In the genomic region with DNA sequence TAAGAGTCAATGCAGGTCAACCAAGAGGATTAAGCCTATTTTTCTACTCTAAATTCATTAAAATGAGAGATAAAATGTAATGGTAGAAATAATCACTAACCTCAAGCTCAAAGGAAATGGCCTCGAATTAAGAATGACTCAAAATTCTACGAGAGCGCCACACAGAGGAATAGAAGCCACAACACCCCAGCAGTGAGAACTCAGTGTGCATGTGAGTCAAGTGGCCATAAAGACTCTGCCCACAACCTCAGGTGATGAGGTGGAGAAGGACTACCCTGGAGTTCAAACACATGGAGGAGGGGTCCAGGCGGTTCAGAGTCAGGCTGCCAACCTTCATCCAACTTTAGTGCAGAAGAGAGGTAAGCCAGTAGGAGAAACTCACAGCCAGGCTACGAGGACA, we compare ENCODE assay signal across 21 mouse cellular contexts.
"Had no signal": no experiment of that assay in that cellular context is flagged by ENCODE, and none has a peak within 500 bp of the region (broad histone marks: within the 10 kb centered on the region; RNA-seq: fewer than 3 reads in every experiment).

No protein-coding gene starts in this region.

- H3K9me3 ChIP-seq: kidney, embryonic 15.5 days; limb, embryonic 10.5 days; limb, embryonic 13.5 days; midbrain, embryonic 10.5 days; midbrain, embryonic 13.5 days had no signal

- ATAC-seq: midbrain, embryonic 13.5 days; midbrain, embryonic 16.5 days had no signal

- H3K27ac ChIP-seq: kidney, embryonic 15.5 days; limb, embryonic 10.5 days; limb, embryonic 13.5 days; midbrain, embryonic 10.5 days; midbrain, embryonic 13.5 days; stomach, postnatal 0 days had no signal

- H3K27me3 ChIP-seq: kidney, embryonic 15.5 days; limb, embryonic 13.5 days; midbrain, embryonic 13.5 days had no signal

- H3K9ac ChIP-seq: kidney, embryonic 15.5 days; limb, embryonic 13.5 days; midbrain, embryonic 13.5 days had no signal

- H3K4me3 ChIP-seq: kidney, embryonic 15.5 days; limb, embryonic 10.5 days; limb, embryonic 13.5 days; midbrain, embryonic 10.5 days; midbrain, embryonic 13.5 days; myocyte had no signal

- H3K4me2 ChIP-seq: kidney, embryonic 15.5 days; limb, embryonic 13.5 days; midbrain, embryonic 13.5 days had no signal

- DNase-seq: kidney, adult 11 months; kidney, adult 8-10 months; kidney, postnatal 10 days; kidney, postnatal 36 days; liver; lung, adult 2 months; lung, postnatal 14 days; lung, postnatal 4 days; right cerebral cortex, postnatal 14 days; right cerebral cortex, postnatal 4 days; thymus, adult 2 months; thymus, postnatal 14 days; thymus, postnatal 4 days had no signal
